Mouse (Mus musculus) megakaryocyte, embryonic 14.5 days (primary cell): ENCODE results near the gene Slirp. TPM values are rescaled to one million over a fixed set of nuclear protein-coding genes. Genes with fewer than 3 reads are reported as not detected.

Experiments used
- H3K27me3 ChIP-seq: replicated peaks from 2 replicates; pipeline ENCODE3; 2012; ENCODE audit warnings: inconsistent platforms
- H3K36me3 ChIP-seq: replicated peaks from 2 replicates; pipeline ENCODE3; 2012; ENCODE audit warnings: low read length, inconsistent platforms, mixed read lengths
- H3K4me1 ChIP-seq: 2 replicates; pipeline ENCODE4 v1.6.1; 2012; ENCODE audit warnings: inconsistent platforms
- H3K4me3 ChIP-seq: replicated peaks from 2 replicates; pipeline ENCODE3; 2012; ENCODE audit warnings: moderate library complexity, mild to moderate bottlenecking, inconsistent platforms
- H3K9me3 ChIP-seq: 2 replicates; pipeline ENCODE4 v1.6.1; 2012; ENCODE audit warnings: inconsistent platforms
- FLI1 ChIP-seq: IDR thresholded peaks from 2 replicates; pipeline ENCODE4 v1.6.1; 2012; ENCODE audit warnings: low read length, inconsistent platforms, mixed read lengths
- GATA1 ChIP-seq: IDR thresholded peaks from 3 replicates; pipeline ENCODE4 v1.6.1; 2012; ENCODE audit warnings: mixed read lengths, low read length, inconsistent platforms, borderline replicate concordance
- polyA plus RNA-seq: library from polyadenylated mRNA; stranded (reverse); fragments of >175 nt; gene quantifications from 2 replicates; pipeline ENCODE4 v1.2.3, GENCODE M21; 2012; ENCODE audit warnings: low replicate concordance; ENCODE audit not compliant: insufficient read depth

The Slirp gene
- polyA plus RNA-seq, 1 experiment, result 2.9 TPM

GRCm38 (mm10) chr12:87410999-87411398 is 32.7 kb upstream of the Slirp start:
- no peaks in the 10 kb centered on the region for H3K9me3 ChIP-seq
- TF ChIP-seq GATA1 (no peak), FLI1 (no peak)
- peaks cover 52% of the 10 kb centered on the region for H3K4me1 ChIP-seq
- H3K27me3 ChIP-seq, result peaks cover 6% of the 10 kb centered on the region
- H3K4me3 ChIP-seq, result peak overlapping the region; percentile 59
- H3K36me3 ChIP-seq, result no peaks in the 10 kb centered on the region

GRCm38 (mm10) chr12:87413179-87413790 is 30.4 kb upstream of the Slirp start:
- TF ChIP-seq FLI1 (no peak), GATA1 (no peak)
- Histone ChIP-seq H3K27me3 (peaks cover 9% of the 10 kb centered on the region), H3K4me1 (peaks cover 52% of the 10 kb centered on the region)

GRCm38 (mm10) chr12:87415358-87415757 is 28.3 kb upstream of the Slirp start:
- peaks cover 46% of the 10 kb centered on the region for H3K4me1 ChIP-seq
- TF ChIP-seq GATA1 (no peak), FLI1 (no peak)
- H3K9me3 ChIP-seq, result 0 out of 2 replicates have a peak, but pooled peaks cover 6% of the 10 kb centered on the region
- H3K4me3 ChIP-seq, result no peak overlapping the region
- H3K27me3 ChIP-seq, result peaks cover 9% of the 10 kb centered on the region
- peaks cover 4% of the 10 kb centered on the region for H3K36me3 ChIP-seq

More at GRCm38 (mm10) chr12:87413179-87413790, 30.4 kb upstream of the Slirp start:
- Histone ChIP-seq H3K4me3 (no peak overlapping the region), H3K9me3 (0 out of 2 replicates have a peak, but pooled peaks cover 6% of the 10 kb centered on the region), H3K36me3 (peaks cover 4% of the 10 kb centered on the region)

GRCm38 (mm10) chr12:87416690-87417089 is 27.0 kb upstream of the Slirp start:
- Histone ChIP-seq H3K36me3 (peaks cover 4% of the 10 kb centered on the region), H3K27me3 (peaks cover 9% of the 10 kb centered on the region), H3K9me3 (0 out of 2 replicates have a peak, but pooled peaks cover 6% of the 10 kb centered on the region), H3K4me1 (peaks cover 35% of the 10 kb centered on the region), H3K4me3 (no peak overlapping the region)
- TF ChIP-seq GATA1, result no peak
- no peak for TF ChIP-seq FLI1

- Histone ChIP-seq H3K4me3 (no peak overlapping the region), H3K36me3 (peaks cover 22% of the 10 kb centered on the region), H3K27me3 (peaks cover 9% of the 10 kb centered on the region), H3K4me1 (peaks cover 46% of the 10 kb centered on the region), H3K9me3 (0 out of 2 replicates have a peak, but pooled peaks cover 6% of the 10 kb centered on the region)
- no peak for TF ChIP-seq FLI1
- no peak for TF ChIP-seq GATA1
Measured at GRCm38 (mm10) chr12:87418921-87419320, 24.8 kb upstream of the Slirp start.

GRCm38 (mm10) chr12:87419974-87420485 is 23.7 kb upstream of the Slirp start:
- Histone ChIP-seq H3K9me3 (0 out of 2 replicates have a peak, but pooled peaks cover 6% of the 10 kb centered on the region), H3K4me1 (peaks cover 54% of the 10 kb centered on the region)
- TF ChIP-seq FLI1, result no peak
- TF ChIP-seq GATA1, result no peak

GRCm38 (mm10) chr12:87421708-87422507 is 21.8 kb upstream of the Slirp start:
- Histone ChIP-seq H3K4me1 (peaks cover 49% of the 10 kb centered on the region), H3K9me3 (0 out of 2 replicates have a peak, but pooled peaks cover 6% of the 10 kb centered on the region), H3K4me3 (no peak overlapping the region), H3K36me3 (peaks cover 48% of the 10 kb centered on the region), H3K27me3 (no peaks in the 10 kb centered on the region)
- TF ChIP-seq GATA1, result no peak
- TF ChIP-seq FLI1, result no peak

More at GRCm38 (mm10) chr12:87419974-87420485, 23.7 kb upstream of the Slirp start:
- peaks cover 5% of the 10 kb centered on the region for H3K27me3 ChIP-seq
- peaks cover 32% of the 10 kb centered on the region for H3K36me3 ChIP-seq
- H3K4me3 ChIP-seq, result no peak overlapping the region

GRCm38 (mm10) chr12:87423700-87424099 is 20.0 kb upstream of the Slirp start:
- no peak for TF ChIP-seq GATA1
- no peak for TF ChIP-seq FLI1
- Histone ChIP-seq H3K9me3 (no peaks in the 10 kb centered on the region), H3K4me3 (no peak overlapping the region), H3K4me1 (peaks cover 44% of the 10 kb centered on the region), H3K36me3 (peaks cover 62% of the 10 kb centered on the region), H3K27me3 (no peaks in the 10 kb centered on the region)

GRCm38 (mm10) chr12:87424516-87424915 is 19.2 kb upstream of the Slirp start:
- Histone ChIP-seq H3K9me3 (no peaks in the 10 kb centered on the region), H3K36me3 (peaks cover 70% of the 10 kb centered on the region), H3K4me1 (peaks cover 40% of the 10 kb centered on the region), H3K4me3 (no peak overlapping the region), H3K27me3 (no peaks in the 10 kb centered on the region)
- TF ChIP-seq FLI1 (no peak), GATA1 (no peak)
